Mouse (Mus musculus) MEL (cell line): ENCODE results near the gene Rassf3. TPM values are rescaled to one million over a fixed set of nuclear protein-coding genes. Genes with fewer than 3 reads are reported as not detected.

ENCODE experiments used
- DNase-seq: peaks from one replicate; pipeline ENCODE4 v3.0.0; 2011; ENCODE audit warnings: low read depth, low spot score
- H3K27ac ChIP-seq: 2 replicates; pipeline ENCODE4 v1.5.1; 2012; ENCODE audit warnings: low read depth, mild to moderate bottlenecking, control low read depth, low read length, moderate library complexity; ENCODE audit not compliant: control insufficient read depth
- H3K27me3 ChIP-seq, 2 experiments: fragments of 150-350 bp in 1 of 2; sonication (generic) in 1 of 2; 2 replicates each; pipeline ENCODE4 v1.6.1; 2012; ENCODE audit warnings: low read length in 2 of 2, mild to moderate bottlenecking in 2 of 2, improper control_type of control experiment in 1 of 2, moderate library complexity in 1 of 2; ENCODE audit not compliant: insufficient read depth in 2 of 2, control insufficient read depth in 1 of 2
- H3K36me3 ChIP-seq, 2 experiments: 2 replicates each; pipeline ENCODE4 v1.6.1; 2012 to 2014; ENCODE audit warnings: low read length in 2 of 2, improper control_type of control experiment in 1 of 2, inconsistent platforms in 1 of 2, mild to moderate bottlenecking in 1 of 2; ENCODE audit not compliant: insufficient read depth in 2 of 2, control insufficient read depth in 1 of 2
- H3K4me1 ChIP-seq, 2 experiments: fragments of 150-350 bp in 1 of 2; sonication (generic) in 1 of 2; 2 replicates each; pipeline ENCODE4 v1.6.1; 2012; ENCODE audit warnings: low read length in 2 of 2, improper control_type of control experiment in 1 of 2, mild to moderate bottlenecking in 1 of 2; ENCODE audit not compliant: insufficient read depth in 2 of 2, control insufficient read depth in 1 of 2
- H3K4me3 ChIP-seq, 2 experiments: fragments of 150-350 bp in 1 of 2; sonication (generic) in 1 of 2; 2 replicates each; pipeline ENCODE4 v1.5.1; 2012; ENCODE audit warnings: low read depth in 2 of 2, low read length in 2 of 2, mild to moderate bottlenecking in 2 of 2, moderate library complexity in 2 of 2, control low read depth in 1 of 2, improper control_type of control experiment in 1 of 2; ENCODE audit not compliant: control insufficient read depth in 1 of 2, insufficient read depth in 1 of 2
- H3K79me2 ChIP-seq: 2 replicates; pipeline ENCODE4 v1.6.1; 2012; ENCODE audit warnings: mild to moderate bottlenecking, low read length, moderate library complexity; ENCODE audit not compliant: control insufficient read depth, poor library complexity, insufficient read depth
- H3K9ac ChIP-seq: 2 replicates; pipeline ENCODE4 v1.6.1; 2012; ENCODE audit warnings: low read depth, mild to moderate bottlenecking, control low read depth, low read length, moderate library complexity; ENCODE audit not compliant: control insufficient read depth, poor library complexity, severe bottlenecking
- H3K9me3 ChIP-seq: fragments of 150-350 bp; sonication (generic); replicated peaks from 2 replicates; pipeline ENCODE4 v1.6.1; 2012; ENCODE audit warnings: mild to moderate bottlenecking, low read length, improper control_type of control experiment, moderate library complexity; ENCODE audit not compliant: insufficient read depth
- CHD1 ChIP-seq: IDR thresholded peaks from 2 replicates; pipeline ENCODE4 v1.6.1; 2012; ENCODE audit warnings: low read depth, mild to moderate bottlenecking, inconsistent platforms, low read length, improper control_type of control experiment
- CTCF ChIP-seq, 3 experiments: IDR thresholded peaks in 2 of 3; conservative IDR thresholded peaks in 1 of 3; 2 replicates each; pipeline ENCODE4 v1.5.1; 2011 to 2012; ENCODE audit warnings: low read length in 3 of 3, low read depth in 2 of 3, mild to moderate bottlenecking in 2 of 3, improper control_type of control experiment in 1 of 3, inconsistent platforms in 1 of 3, mixed read lengths in 1 of 3, moderate library complexity in 1 of 3; ENCODE audit not compliant: control insufficient read depth in 1 of 3, insufficient read depth in 1 of 3, poor library complexity in 1 of 3, severe bottlenecking in 1 of 3
- ELF1 ChIP-seq: IDR thresholded peaks from 2 replicates; pipeline ENCODE4 v1.6.1; 2014; ENCODE audit warnings: low read depth, mild to moderate bottlenecking, inconsistent platforms, low read length, improper control_type of control experiment, moderate library complexity
- EP300 ChIP-seq, 2 experiments: IDR thresholded peaks; 2 replicates each; pipeline ENCODE4 v1.6.1; 2011; ENCODE audit warnings: improper control_type of control experiment in 2 of 2, low read length in 2 of 2, low read depth in 1 of 2, mild to moderate bottlenecking in 1 of 2
- ETS1 ChIP-seq: IDR thresholded peaks from 2 replicates; pipeline ENCODE4 v1.6.1; 2012; ENCODE audit warnings: low read depth, mild to moderate bottlenecking, inconsistent platforms, low read length, improper control_type of control experiment, moderate library complexity
- HCFC1 ChIP-seq: IDR thresholded peaks from 2 replicates; pipeline ENCODE4 v1.6.1; 2012; ENCODE audit warnings: low read depth, mild to moderate bottlenecking, inconsistent platforms, low read length, improper control_type of control experiment, moderate library complexity
- JUND ChIP-seq: IDR thresholded peaks from 2 replicates; pipeline ENCODE4 v1.6.1; 2011; ENCODE audit warnings: low read depth, mild to moderate bottlenecking, improper control_type of control experiment, low read length
- MAFK ChIP-seq: IDR thresholded peaks from 2 replicates; pipeline ENCODE4 v1.6.1; 2011; ENCODE audit warnings: low read depth, mild to moderate bottlenecking, low read length, improper control_type of control experiment, borderline replicate concordance
- MAX ChIP-seq: IDR thresholded peaks from 2 replicates; pipeline ENCODE4 v1.6.1; 2011; ENCODE audit warnings: low read length, improper control_type of control experiment
- MAZ ChIP-seq: IDR thresholded peaks from 2 replicates; pipeline ENCODE4 v1.6.1; 2012; ENCODE audit warnings: low read depth, mild to moderate bottlenecking, inconsistent platforms, low read length, improper control_type of control experiment
- MEF2A ChIP-seq: IDR thresholded peaks from 2 replicates; pipeline ENCODE4 v1.6.1; 2014; ENCODE audit warnings: low read depth, mild to moderate bottlenecking, inconsistent platforms, low read length, improper control_type of control experiment; ENCODE audit not compliant: poor library complexity, insufficient replicate concordance, severe bottlenecking; ENCODE audit errors: extremely low read depth
- MYB ChIP-seq: IDR thresholded peaks from 2 replicates; pipeline ENCODE4 v1.6.1; 2011; ENCODE audit warnings: mild to moderate bottlenecking, low read depth, low read length, improper control_type of control experiment
- MYC ChIP-seq: IDR thresholded peaks from 2 replicates; pipeline ENCODE4 v1.6.1; 2011; ENCODE audit warnings: low read depth, mild to moderate bottlenecking, low read length, improper control_type of control experiment, moderate library complexity
- SIN3A ChIP-seq: IDR thresholded peaks from 2 replicates; pipeline ENCODE4 v1.6.1; 2012; ENCODE audit warnings: low read length, improper control_type of control experiment, inconsistent platforms
- SMC3 ChIP-seq: IDR thresholded peaks from 2 replicates; pipeline ENCODE4 v1.6.1; 2011; ENCODE audit warnings: low read depth, low read length, improper control_type of control experiment
- TAL1 ChIP-seq: IDR thresholded peaks from 2 replicates; pipeline ENCODE4 v1.6.1; 2012; ENCODE audit warnings: mild to moderate bottlenecking, inconsistent platforms, low read length, moderate library complexity, mixed read lengths
- TCF12 ChIP-seq: IDR thresholded peaks from 2 replicates; pipeline ENCODE4 v1.6.1; 2014; ENCODE audit warnings: low read depth, mild to moderate bottlenecking, inconsistent platforms, low read length, improper control_type of control experiment, moderate library complexity
- UBTF ChIP-seq: IDR thresholded peaks from 2 replicates; pipeline ENCODE4 v1.6.1; 2012; ENCODE audit warnings: low read depth, mild to moderate bottlenecking, inconsistent platforms, low read length, improper control_type of control experiment, moderate library complexity, borderline replicate concordance; ENCODE audit not compliant: insufficient read depth
- USF2 ChIP-seq, 2 experiments: IDR thresholded peaks; 2 replicates each; pipeline ENCODE4 v1.6.1; 2011 to 2012; ENCODE audit warnings: improper control_type of control experiment in 2 of 2, low read length in 2 of 2, borderline replicate concordance in 1 of 2, inconsistent platforms in 1 of 2, low read depth in 1 of 2, mild to moderate bottlenecking in 1 of 2; ENCODE audit not compliant: insufficient read depth in 1 of 2
- ZKSCAN1 ChIP-seq: IDR thresholded peaks from 2 replicates; pipeline ENCODE4 v1.6.1; 2012; ENCODE audit warnings: low read depth, mild to moderate bottlenecking, inconsistent platforms, low read length, improper control_type of control experiment, moderate library complexity
- ZNF384 ChIP-seq: IDR thresholded peaks from 2 replicates; pipeline ENCODE4 v1.6.1; 2012; ENCODE audit warnings: low read depth, mild to moderate bottlenecking, inconsistent platforms, low read length, improper control_type of control experiment
- polyA plus RNA-seq, 2 experiments: library from polyadenylated mRNA; stranded (reverse) in 1 of 2; unstranded in 1 of 2; fragments of >175 nt in 1 of 2; fragments of >200 nt in 1 of 2; gene quantifications; 2 replicates each; pipeline versions ENCODE4 v1.2.1 to v1.2.4; 2012; ENCODE audit warnings: low replicate concordance in 2 of 2, low read depth in 1 of 2; ENCODE audit not compliant: insufficient read length in 2 of 2, insufficient read depth in 1 of 2, missing spikeins in 1 of 2
- total RNA-seq: library from RNA; depleted of rRNA; stranded (reverse); fragments of 300-350 nt; gene quantifications from 2 replicates; pipeline ENCODE4 v1.2.3, GENCODE M21; 2012

The Rassf3 gene
- total and polyA plus RNA-seq, 3 experiments: 9.2 to 15.8 TPM; not detected in 1

- peak; percentile 93 to 98 for TF ChIP-seq USF2 (IDR thresholded peaks at IDR 0.05; ENCODE audit: borderline replicate concordance in 1 of 2, insufficient read depth in 1 of 2, low read depth in 1 of 2, low read length in 2 of 2)
- TF ChIP-seq MYB: no peak
- no peak for TF ChIP-seq MAFK
- no peak for TF ChIP-seq TAL1
- no peak for TF ChIP-seq EP300 (IDR thresholded peaks at IDR 0.05; ENCODE audit: low read depth in 1 of 2, low read length in 2 of 2)
- TF ChIP-seq SIN3A: peak; percentile 85
- TF ChIP-seq, all 39 proteins: peak for 12
Measured at GRCm38 (mm10) chr10:121364801-121365564, 111.2 kb downstream of the Rassf3 start, which contains the start of gene Gns (continued).

GRCm38 (mm10) chr10:121364306-121364705 lies 111.8 kb downstream of the Rassf3 start:
- H3K4me3 ChIP-seq: peak overlapping the region; percentile 71
- peak overlapping the region; percentile 26; the same call in 1 of the 2 replicates for H3K27ac ChIP-seq
- H3K9me3 ChIP-seq: no peaks in the 10 kb centered on the region
- H3K79me2 ChIP-seq: peaks cover 28% of the 10 kb centered on the region
- H3K9ac ChIP-seq: peak overlapping the region; percentile 86
- H3K4me1 ChIP-seq: peaks cover 0 to 22% of the 10 kb centered on the region in 2 experiments; a peak in 3 of 4 replicates
- no peaks in the 10 kb centered on the region for H3K27me3 ChIP-seq
- no peak for DNase-seq
- H3K36me3 ChIP-seq: peaks cover 0 to 11% of the 10 kb centered on the region in 2 experiments; a peak in 2 of 4 replicates
- TF ChIP-seq UBTF: no peak
- no peak for TF ChIP-seq ZKSCAN1
- TF ChIP-seq ETS1: no peak
- TF ChIP-seq MAX: no peak

GRCm38 (mm10) chr10:121363201-121363600 lies 112.9 kb downstream of the Rassf3 start:
- Histone ChIP-seq H3K27ac (no peak overlapping the region), H3K79me2 (peaks cover 25% of the 10 kb centered on the region), H3K4me3 (no peak overlapping the region), H3K36me3 (peaks cover 0 to 11% of the 10 kb centered on the region in 2 experiments; a peak in 2 of 4 replicates), H3K9me3 (no peaks in the 10 kb centered on the region), H3K27me3 (no peaks in the 10 kb centered on the region), H3K9ac (no peak overlapping the region), H3K4me1 (peaks cover 0 to 22% of the 10 kb centered on the region in 2 experiments; a peak in 3 of 4 replicates)
- TF ChIP-seq CHD1 (no peak), MYB (no peak), SMC3 (no peak), JUND (no peak), ZKSCAN1 (no peak), HCFC1 (no peak), ELF1 (no peak), MEF2A (no peak), MAZ (no peak), ZNF384 (no peak), MYC (no peak), SIN3A (no peak), TCF12 (no peak), CTCF (IDR thresholded peaks at IDR 0.05 in 2 of 3, conservative IDR thresholded peaks at IDR 0.05 in 1 of 3; ENCODE audit: control insufficient read depth in 1 of 3, insufficient read depth in 1 of 3, low read depth in 2 of 3, low read length in 3 of 3, poor library complexity in 1 of 3, severe bottlenecking in 1 of 3) (no peak)
- no peak for DNase-seq
